Mouse (Mus musculus): ENCODE results near the gene Emsy.

GRCm38 (mm10) chr7:98667956-98668746 is 11.6 kb upstream of the Emsy start:
- TF ChIP-seq EP300 (IDR thresholded peaks at IDR 0.05; ENCODE audit: low read length) (no peak), MAX (IDR thresholded peaks at IDR 0.05; ENCODE audit: low read length) (no peak), MYC (IDR thresholded peaks at IDR 0.05; ENCODE audit: low read depth, low read length) (no peak), CTCF (conservative IDR thresholded peaks at IDR 0.05 in 1 of 2, IDR thresholded peaks at IDR 0.05 in 1 of 2; ENCODE audit: low read depth in 2 of 2, low read length in 2 of 2) (no peak), ELF1 (IDR thresholded peaks at IDR 0.05; ENCODE audit: low read depth, low read length) (no peak), ZKSCAN1 (IDR thresholded peaks at IDR 0.05; ENCODE audit: borderline replicate concordance, low read depth, low read length) (no peak), TBP (conservative IDR thresholded peaks at IDR 0.05; ENCODE audit: low read depth, low read length) (no peak), ZC3H11A (IDR thresholded peaks at IDR 0.05; ENCODE audit: low read depth, low read length) (no peak), POLR2A (IDR thresholded peaks at IDR 0.05; ENCODE audit: low read depth, low read length) (no peak), MEF2A (IDR thresholded peaks at IDR 0.05; ENCODE audit: borderline replicate concordance, low read depth, low read length) (no peak), NELFE (IDR thresholded peaks at IDR 0.05; ENCODE audit: low read depth, low read length) (no peak), ZMIZ1 (IDR thresholded peaks at IDR 0.05; ENCODE audit: low read depth, low read length) (no peak), ZNF384 (IDR thresholded peaks at IDR 0.05; ENCODE audit: low read depth, low read length) (no peak)

All from CH12.LX (cell line).